Mouse (Mus musculus): ENCODE measurements around the gene Sh3bp5.

DNA sequence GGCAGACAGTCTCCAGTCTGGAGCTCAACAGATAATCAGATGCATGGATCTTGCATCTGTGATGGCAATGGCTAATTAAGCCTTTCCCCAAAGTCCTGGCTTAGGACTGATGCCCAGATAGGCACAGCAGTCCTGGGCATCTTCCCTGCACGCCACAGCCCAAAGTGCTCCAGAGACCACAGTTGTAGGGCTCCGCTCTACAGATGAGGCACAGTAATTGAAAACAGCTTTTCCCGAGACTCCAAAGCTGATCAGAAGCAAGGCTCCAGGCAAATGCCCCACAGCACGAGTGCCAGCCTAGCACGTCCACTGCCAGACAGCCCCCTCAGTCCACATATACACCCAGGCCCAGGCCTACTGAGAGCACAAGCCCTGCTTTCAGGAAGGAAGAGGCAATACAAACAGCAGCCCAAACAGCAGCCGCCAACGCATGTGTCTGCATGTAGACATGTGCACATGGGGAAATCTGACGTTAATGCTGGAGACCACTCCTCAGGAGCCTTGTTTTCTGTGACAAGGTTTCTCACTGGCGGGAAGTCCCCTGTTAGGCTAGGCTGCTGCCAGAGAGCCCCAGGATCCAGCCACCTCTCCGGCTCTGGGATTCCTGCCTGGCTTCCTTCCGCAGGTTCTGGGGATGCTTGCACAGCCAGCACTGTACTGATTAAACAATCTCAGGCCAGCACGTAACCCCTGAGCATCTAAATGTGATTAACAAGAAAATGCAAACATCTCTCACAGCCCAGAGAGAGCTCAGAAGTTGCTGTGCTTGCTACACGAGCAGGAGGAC lies 47.6 kb downstream of the Sh3bp5 start:
- no peak for TF ChIP-seq CTCF (IDR thresholded peaks at IDR 0.05; ENCODE audit: low read depth)
- TF ChIP-seq EP300 (optimal IDR thresholded peaks at IDR 0.05) = no peak
